Mouse (Mus musculus) liver, adult 2 months (tissue): Measurements from ENCODE around the gene Eef1akmt4. TPM values are rescaled to one million over a fixed set of nuclear protein-coding genes. Genes with fewer than 3 reads are reported as not detected.

Experiments used
- DNase-seq: peaks from one replicate; pipeline ENCODE4 v3.0.0-alpha.2; 2011; ENCODE audit warnings: low read depth, low spot score; ENCODE audit errors: extremely low read depth
- H3K27ac ChIP-seq: fragments of 200-500 bp; replicated peaks from 2 replicates; pipeline ENCODE4 v1.5.1; 2012; ENCODE audit warnings: low read depth, mild to moderate bottlenecking, control low read depth, inconsistent platforms, low read length; ENCODE audit not compliant: insufficient read depth
- H3K27me3 ChIP-seq: fragments of 200-500 bp; 2 replicates; pipeline ENCODE4 v1.6.1; 2012; ENCODE audit warnings: mild to moderate bottlenecking, moderate library complexity, low read length, inconsistent platforms; ENCODE audit not compliant: control insufficient read depth, insufficient read depth
- H3K36me3 ChIP-seq: fragments of 200-500 bp; 2 replicates; pipeline ENCODE4 v1.6.1; 2012; ENCODE audit warnings: low read length, inconsistent platforms; ENCODE audit not compliant: control insufficient read depth, insufficient read depth
- H3K4me1 ChIP-seq: fragments of 200-500 bp; 2 replicates; pipeline ENCODE4 v1.6.1; 2011; ENCODE audit warnings: low read length; ENCODE audit not compliant: control insufficient read depth, insufficient read depth
- H3K4me3 ChIP-seq: fragments of 200-500 bp; 2 replicates; pipeline ENCODE4 v1.5.1; 2011; ENCODE audit warnings: low read depth, mild to moderate bottlenecking, control low read depth, low read length, moderate library complexity; ENCODE audit not compliant: insufficient read depth
- H3K79me2 ChIP-seq: fragments of 200-500 bp; 2 replicates; pipeline ENCODE4 v1.6.1; 2012; ENCODE audit warnings: inconsistent platforms, mild to moderate bottlenecking, low read length, moderate library complexity; ENCODE audit not compliant: control insufficient read depth, insufficient read depth
- H3K9ac ChIP-seq: fragments of 200-500 bp; 2 replicates; pipeline ENCODE4 v1.6.1; 2012; ENCODE audit warnings: low read depth, mild to moderate bottlenecking, control low read depth, inconsistent platforms, low read length
- CTCF ChIP-seq: fragments of 200-500 bp; IDR thresholded peaks from 2 replicates; pipeline ENCODE4 v1.5.1; 2011; ENCODE audit warnings: low read depth, low read length, control low read depth
- POLR2A ChIP-seq: fragments of 200-500 bp; IDR thresholded peaks from 2 replicates; pipeline ENCODE4 v1.6.1; 2011; ENCODE audit warnings: low read length, control low read depth; ENCODE audit not compliant: insufficient read depth; ENCODE audit errors: extremely low read depth
- WGBS: fragments of 180-500 bp; shearing (Covaris S2); methylation state at CpG from one replicate; pipeline ENCODE4 v1.1.7; 2018; 5-methylcytosine and 5-hydroxymethylcytosine counted together
- polyA plus RNA-seq: library from polyadenylated mRNA; depleted of rRNA; stranded (reverse); fragments of >200 nt; gene quantifications from 2 replicates; pipeline ENCODE4 v1.2.3, GENCODE M21; 2012
- total RNA-seq: library from RNA; depleted of rRNA; stranded (reverse); fragments of >200 nt; gene quantifications from 2 replicates; pipeline ENCODE4 v1.2.3, GENCODE M21; 2014

Eef1akmt4 gene
- total and polyA plus RNA-seq, 2 experiments = 13.4 to 18.9 TPM

- H3K36me3 ChIP-seq = no peaks in the 10 kb centered on the region
- WGBS = 62% methylated on average over 8 of the region's 8 CpGs
- H3K9ac ChIP-seq = no peak overlapping the region
- DNase-seq = no peak
- no peak overlapping the region for H3K4me3 ChIP-seq
- H3K4me1 ChIP-seq = no peaks in the 10 kb centered on the region
- H3K27me3 ChIP-seq = no peaks in the 10 kb centered on the region
- TF ChIP-seq CTCF (no peak), POLR2A (no peak)
- no peak overlapping the region for H3K27ac ChIP-seq
- no peaks in the 10 kb centered on the region for H3K79me2 ChIP-seq
Observed at GRCm38 (mm10) chr16:20637410-20637809, 26.0 kb downstream of the Eef1akmt4 start.

GRCm38 (mm10) chr16:20638367-20638766 lies 27.0 kb downstream of the Eef1akmt4 start:
- H3K27ac ChIP-seq = no peak overlapping the region
- H3K9ac ChIP-seq = no peak overlapping the region
- 78% methylated on average over 8 of the region's 8 CpGs for WGBS

DNA sequence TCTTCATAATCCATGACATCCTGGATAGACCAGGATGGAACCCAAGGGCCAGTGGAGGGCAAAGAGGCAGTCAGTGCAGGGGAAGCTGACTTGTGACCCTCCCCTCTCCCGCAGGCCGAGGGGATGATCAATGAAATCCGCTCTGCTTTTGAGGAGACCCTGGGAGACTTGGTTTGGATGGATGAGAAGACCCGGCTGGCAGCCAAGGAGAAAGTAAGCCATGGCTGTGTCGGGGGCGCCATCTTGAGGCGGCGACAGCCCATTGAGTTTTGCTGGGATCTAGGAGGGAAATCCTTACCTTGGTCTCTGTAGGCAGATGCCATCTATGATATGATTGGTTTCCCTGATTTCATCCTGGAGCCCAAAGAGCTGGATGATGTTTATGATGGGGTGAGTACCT lies 30.8 kb downstream of the Eef1akmt4 start:
- no peak for TF ChIP-seq POLR2A
- TF ChIP-seq CTCF = peak; percentile 93
- Histone ChIP-seq H3K27ac (no peak overlapping the region), H3K4me1 (no peaks in the 10 kb centered on the region), H3K79me2 (no peaks in the 10 kb centered on the region), H3K4me3 (no peak overlapping the region), H3K36me3 (no peaks in the 10 kb centered on the region), H3K9ac (no peak overlapping the region), H3K27me3 (no peaks in the 10 kb centered on the region)
- 2% methylated on average over 8 of the region's 8 CpGs for WGBS
- DNase-seq = peak; percentile 18

More at GRCm38 (mm10) chr16:20638367-20638766, 27.0 kb downstream of the Eef1akmt4 start:
- Histone ChIP-seq H3K4me1 (no peaks in the 10 kb centered on the region), H3K27me3 (no peaks in the 10 kb centered on the region), H3K36me3 (no peaks in the 10 kb centered on the region), H3K4me3 (no peak overlapping the region), H3K79me2 (no peaks in the 10 kb centered on the region)
- DNase-seq = no peak
- no peak for TF ChIP-seq POLR2A
- TF ChIP-seq CTCF = no peak

DNA sequence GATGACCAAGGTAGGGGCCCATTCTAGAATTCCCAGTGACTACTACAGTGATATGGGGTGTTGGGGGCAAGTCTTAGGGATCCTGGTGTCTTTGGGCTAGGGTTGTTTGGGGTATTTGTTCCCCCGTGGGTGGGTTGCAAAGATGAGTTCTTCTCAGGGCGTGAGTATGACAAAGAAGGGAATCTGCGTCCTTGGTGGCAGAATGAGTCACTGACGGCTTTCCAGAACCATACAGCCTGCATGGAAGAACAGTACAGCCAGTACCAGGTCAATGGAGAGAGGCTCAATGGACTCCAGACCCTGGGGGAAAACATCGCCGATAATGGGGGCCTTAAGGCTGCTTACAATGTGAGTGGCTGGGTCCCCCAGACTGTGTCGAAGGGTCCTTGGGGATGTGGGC lies 32.5 kb downstream of the Eef1akmt4 start:
- no peaks in the 10 kb centered on the region for H3K4me1 ChIP-seq
- no peaks in the 10 kb centered on the region for H3K27me3 ChIP-seq
- no peak for TF ChIP-seq CTCF
- no peak for TF ChIP-seq POLR2A
- H3K4me3 ChIP-seq = no peak overlapping the region
- H3K36me3 ChIP-seq = no peaks in the 10 kb centered on the region
- WGBS = 89% methylated on average over 7 of the region's 7 CpGs
- H3K79me2 ChIP-seq = no peaks in the 10 kb centered on the region
- no peak overlapping the region for H3K9ac ChIP-seq
- no peak overlapping the region for H3K27ac ChIP-seq
- DNase-seq = no peak

DNA sequence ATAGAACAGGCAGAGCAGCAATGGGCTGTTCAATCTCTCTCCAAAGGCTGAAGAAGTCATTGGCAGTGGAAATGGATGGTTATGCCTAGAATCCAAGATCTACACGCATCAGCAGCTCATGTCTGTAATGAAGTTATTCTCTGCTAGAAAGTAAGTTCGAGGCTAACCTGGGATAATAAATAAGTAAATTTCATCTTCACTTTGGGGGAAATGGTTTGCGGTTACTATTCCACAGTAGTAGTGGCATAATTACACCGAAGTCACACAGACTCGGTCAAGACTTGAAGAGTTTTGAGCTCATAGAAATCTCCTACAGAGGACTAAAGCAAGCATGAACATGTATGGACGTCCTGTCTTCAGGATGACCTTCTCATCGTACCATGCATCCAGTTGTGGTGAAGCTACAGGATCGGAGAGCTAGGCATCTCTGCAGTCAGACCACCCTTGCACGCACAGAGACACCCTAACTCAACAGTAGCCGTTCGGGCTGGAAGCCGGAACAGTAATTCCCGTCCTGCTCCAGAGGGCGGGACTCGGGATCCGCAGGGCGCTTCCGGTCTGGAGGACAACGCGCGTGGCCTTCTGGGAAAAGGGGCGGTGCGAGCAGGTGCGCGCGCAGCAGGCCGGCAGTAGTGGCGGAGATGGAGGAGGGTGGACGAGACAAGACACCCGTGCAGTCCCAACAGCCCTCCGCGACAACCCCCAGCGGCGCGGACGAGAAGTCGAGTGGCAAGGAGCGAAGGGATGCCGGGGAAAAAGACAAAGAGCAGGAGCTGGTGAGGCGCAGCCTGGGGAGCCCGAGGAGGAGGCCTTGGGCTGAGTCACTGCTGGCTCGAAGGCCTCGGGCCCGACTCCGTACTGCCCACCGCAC lies 39.9 kb downstream of the Eef1akmt4 start, which contains the start of gene Psmd2:
Psmd2 (plus strand) TSS at position 577 of the 871 bp plus-strand sequence.
- no peaks in the 10 kb centered on the region for H3K27me3 ChIP-seq
- H3K36me3 ChIP-seq = peaks cover 27% of the 10 kb centered on the region
- peak within 1 kb of the TSS; percentile 60 for H3K27ac ChIP-seq
- peak within 1 kb of the TSS; percentile 91 for H3K4me3 ChIP-seq
- H3K4me1 ChIP-seq = peaks cover 5% of the 10 kb centered on the region
- peak within 1 kb of the TSS; percentile 87 for H3K9ac ChIP-seq
- no peak for TF ChIP-seq CTCF
- peak; percentile 70 for TF ChIP-seq POLR2A
- peaks cover 10% of the 10 kb centered on the region; the same call in 1 of the 2 replicates for H3K79me2 ChIP-seq
- DNase-seq = peak; percentile 79
- 1% methylated on average over 46 of the region's 46 CpGs for WGBS

- TF ChIP-seq CTCF (no peak), POLR2A (no peak)
- 4% methylated on average over 12 of the region's 12 CpGs for WGBS
- peak overlapping the region; percentile 60 for H3K27ac ChIP-seq
- peak overlapping the region; percentile 91 for H3K4me3 ChIP-seq
- H3K36me3 ChIP-seq = peaks cover 33% of the 10 kb centered on the region
- peaks cover 10% of the 10 kb centered on the region; the same call in 1 of the 2 replicates for H3K79me2 ChIP-seq
- peak overlapping the region; percentile 87 for H3K9ac ChIP-seq
- peaks cover 5% of the 10 kb centered on the region for H3K4me1 ChIP-seq
- no peak for DNase-seq
- H3K27me3 ChIP-seq = no peaks in the 10 kb centered on the region
Observed at GRCm38 (mm10) chr16:20651947-20652310, 40.5 kb downstream of the Eef1akmt4 start.
